Mouse (Mus musculus) retina, postnatal 1 day (tissue): Measurements from ENCODE around the gene Mettl16.

ENCODE experiments used
- DNase-seq: peaks from one replicate; pipeline ENCODE4 v3.0.0-alpha.2; 2012

Mettl16 gene

GRCm38 (mm10) chr11:74770595-74771207 lies at the start of gene Mettl16:
Gene Mettl16, plus strand, starts transcription at chr11:74770830.
- DNase-seq = peak; percentile 99

GRCm38 (mm10) chr11:74721141-74721540 lies 49.5 kb upstream of the Mettl16 start:
- DNase-seq = no peak

GRCm38 (mm10) chr11:74721971-74722370 lies 48.7 kb upstream of the Mettl16 start:
- DNase-seq = no peak

GRCm38 (mm10) chr11:74723357-74724234 lies 47.0 kb upstream of the Mettl16 start:
- peak; percentile 94 for DNase-seq

GRCm38 (mm10) chr11:74724235-74724791 lies 46.3 kb upstream of the Mettl16 start, which contains the start of gene Pafah1b1:
Gene Pafah1b1, minus strand, starts transcription at chr11:74724670.
- DNase-seq = peak; percentile 97

- no peak for DNase-seq
Measured at GRCm38 (mm10) chr11:74725181-74725580, 45.4 kb upstream of the Mettl16 start.

GRCm38 (mm10) chr11:74734917-74735316 lies 35.7 kb upstream of the Mettl16 start:
- peak; percentile 12 for DNase-seq

- no peak for DNase-seq
Measured at GRCm38 (mm10) chr11:74737861-74738260, 32.8 kb upstream of the Mettl16 start.

- DNase-seq = no peak
Measured at GRCm38 (mm10) chr11:74748022-74748421, 22.6 kb upstream of the Mettl16 start.

GRCm38 (mm10) chr11:74749241-74749640 lies 21.4 kb upstream of the Mettl16 start:
- no peak for DNase-seq

- peak; percentile 5 for DNase-seq
Measured at GRCm38 (mm10) chr11:74750662-74751351, 19.8 kb upstream of the Mettl16 start.

GRCm38 (mm10) chr11:74751352-74752066 lies 19.1 kb upstream of the Mettl16 start:
- DNase-seq = peak; percentile 17

GRCm38 (mm10) chr11:74756631-74757030 lies 14.0 kb upstream of the Mettl16 start:
- DNase-seq = no peak

- no peak for DNase-seq
Measured at GRCm38 (mm10) chr11:74761011-74761705, 9.5 kb upstream of the Mettl16 start.

GRCm38 (mm10) chr11:74763960-74764625 lies 6.5 kb upstream of the Mettl16 start:
- no peak for DNase-seq

GRCm38 (mm10) chr11:74767469-74767868 lies 3.2 kb upstream of the Mettl16 start:
- no peak for DNase-seq

- peak; percentile 43 for DNase-seq
Measured at GRCm38 (mm10) chr11:74768045-74768444, 2.6 kb upstream of the Mettl16 start.

GRCm38 (mm10) chr11:74770037-74770436 lies 593 bp upstream of the Mettl16 start:
- no peak for DNase-seq

- DNase-seq = no peak
Measured at GRCm38 (mm10) chr11:74771234-74771633, 604 bp downstream of the Mettl16 start.

GRCm38 (mm10) chr11:74771650-74772049 lies 1.0 kb downstream of the Mettl16 start:
- DNase-seq = no peak

GRCm38 (mm10) chr11:74772386-74772785 lies 1.8 kb downstream of the Mettl16 start:
- DNase-seq = no peak
